22 mouse cellular contexts compared by ENCODE assay signal in the genomic region with DNA sequence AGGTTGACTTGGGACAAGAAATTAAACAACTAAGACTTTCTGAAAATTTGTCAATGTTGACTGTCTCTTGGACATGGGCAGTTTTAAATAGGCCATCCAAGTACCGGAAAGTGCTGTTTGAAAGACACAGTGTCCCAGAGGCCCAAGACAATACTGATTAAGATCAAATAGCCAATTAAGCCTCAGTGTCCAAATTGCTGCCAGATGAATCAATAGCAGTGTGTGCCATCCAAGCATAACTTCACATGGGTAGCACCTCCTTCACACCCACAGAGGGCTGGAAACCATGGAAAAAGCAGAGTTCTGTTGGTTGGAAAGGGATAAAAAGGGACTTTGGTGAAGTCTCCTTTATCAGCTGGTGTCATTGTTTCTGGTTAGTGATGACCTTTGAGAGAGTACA. TPM values are rescaled to one million over a fixed set of nuclear protein-coding genes. Genes with fewer than 3 reads are reported as not detected.
"Had no signal": no experiment of that assay in that cellular context is flagged by ENCODE, and none has a peak within 500 bp of the region (broad histone marks: within the 10 kb centered on the region; RNA-seq: fewer than 3 reads in every experiment).

No protein-coding gene starts in this region.

- H3K4me3 ChIP-seq: heart, adult 2 months; heart, embryonic 12.5 days; hindbrain, embryonic 13.5 days; hindbrain, embryonic 15.5 days; limb, embryonic 10.5 days; limb, embryonic 12.5 days; liver, embryonic 13.5 days; liver, embryonic 15.5 days had no signal

- H3K27ac ChIP-seq: heart, adult 2 months; hindbrain, embryonic 13.5 days; hindbrain, embryonic 15.5 days; hindbrain, postnatal 0 days; limb, embryonic 10.5 days; limb, embryonic 12.5 days; liver, embryonic 13.5 days; liver, embryonic 15.5 days had no signal

- H3K4me1 ChIP-seq: heart, embryonic 12.5 days; hindbrain, embryonic 13.5 days; hindbrain, embryonic 15.5 days; limb, embryonic 10.5 days; limb, embryonic 12.5 days; liver, embryonic 13.5 days; liver, embryonic 15.5 days had no signal

- DNase-seq: gastrocnemius, postnatal 14 days; gastrocnemius, postnatal 36 days; heart, adult 2 months; heart, postnatal 10 days; heart, postnatal 36 days; kidney, adult 11 months; kidney, adult 8-10 months; kidney, postnatal 10 days; kidney, postnatal 25 days; kidney, postnatal 4 days; layer of hippocampus, adult 9-11 months; liver; liver, embryonic 13.5 days had no signal

RNA-seq across cellular contexts. Expression of gene Slc1a2, which starts 33.9 kb away (rescaled TPM):
- total RNA-seq: granulocyte monocyte progenitor cell, adult 5-6 weeks; hematopoietic stem cell, adult 5-6 weeks had no signal
